19 mouse cellular contexts compared by ENCODE assay signal in the genomic region with DNA sequence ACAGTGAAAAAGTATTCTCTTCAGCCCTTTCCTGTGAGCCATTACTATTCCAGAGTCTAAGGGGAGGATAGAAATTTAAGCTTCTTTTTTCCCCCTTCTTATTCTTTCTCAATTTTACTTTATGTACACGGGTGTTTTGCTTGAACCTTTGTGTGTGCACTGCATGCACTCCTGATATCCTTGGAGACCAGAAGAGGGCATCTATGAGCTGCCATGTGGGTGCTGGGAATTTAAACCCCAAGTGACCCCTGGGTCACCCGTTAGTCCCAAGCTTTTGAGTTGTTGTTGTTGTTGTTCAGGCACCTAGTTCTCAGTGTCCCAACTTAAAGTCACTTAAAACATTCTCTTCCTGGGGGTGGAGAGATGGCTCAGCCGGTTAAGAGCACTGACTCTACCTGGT. TPM values are rescaled to one million over a fixed set of nuclear protein-coding genes. Genes with fewer than 3 reads are reported as not detected.
DNase-seq lines count a peak whose midpoint lies in the region; ATAC-seq and TF ChIP-seq lines count a peak whose summit lies in the region.
"Had no signal": no experiment of that assay in that cellular context is flagged by ENCODE, and none has a peak within 500 bp of the region (broad histone marks: within the 10 kb centered on the region; RNA-seq: fewer than 3 reads in every experiment).

No protein-coding gene starts in this region.

- dilution Hi-C loops in CH12.LX (cut with MboI; ENCODE audit: extremely low pct_ligation_motif_present, extremely low pct_unique_long_range_greater_than_20kb, low sequenced_read_pairs), result no loop called here

- 52% methylated on average over 3 of the region's 3 CpGs for WGBS in kidney, embryonic 15.5 days
- 50% methylated on average over 3 of the region's 3 CpGs for WGBS in kidney, embryonic 14.5 days
- 53% methylated on average over 3 of the region's 3 CpGs for WGBS in intestine, embryonic 14.5 days
- 34% methylated on average over 3 of the region's 3 CpGs for WGBS in liver, postnatal 0 days (ENCODE audit: insufficient replicate concordance)

- no peak for TF ChIP-seq POLR2A in CH12.LX (IDR thresholded peaks at IDR 0.05; ENCODE audit: low read depth, low read length)

- peak overlapping the region; percentile 67; the same call in 1 of the 2 replicates for H3K4me2 ChIP-seq in kidney, embryonic 15.5 days
- no peak overlapping the region for H3K4me2 ChIP-seq in kidney, embryonic 14.5 days (replicated peaks; ENCODE audit: low read depth, low read length)
- peak overlapping the region; percentile 60 for H3K4me2 ChIP-seq in CH12.LX (ENCODE audit: insufficient read depth, low read depth, poor library complexity, severe bottlenecking)
- peak overlapping the region; percentile 29; the same call in 1 of the 2 replicates for H3K4me2 ChIP-seq in intestine, embryonic 14.5 days (ENCODE audit: low read length)
- H3K4me2 ChIP-seq in liver, postnatal 0 days (ENCODE audit: low read depth, low read length), result peak overlapping the region; percentile 72

- no peaks in the 10 kb centered on the region for H3K9me3 ChIP-seq in kidney, embryonic 15.5 days (replicated peaks)
- H3K9me3 ChIP-seq in kidney, embryonic 14.5 days (ENCODE audit: control insufficient read depth, low read length), result no peaks in the 10 kb centered on the region
- peaks cover 3% of the 10 kb centered on the region for H3K9me3 ChIP-seq in CH12.LX (replicated peaks; ENCODE audit: low read length)
- no peaks in the 10 kb centered on the region for H3K9me3 ChIP-seq in intestine, embryonic 14.5 days (ENCODE audit: control insufficient read depth, low read length)
- no peaks in the 10 kb centered on the region for H3K9me3 ChIP-seq in liver, postnatal 0 days (ENCODE audit: low read length)
- H3K9me3 ChIP-seq: embryonic facial prominence, embryonic 10.5 days; lung, embryonic 15.5 days; neural tube, embryonic 15.5 days had no signal

- TF ChIP-seq CTCF in CH12.LX (conservative IDR thresholded peaks at IDR 0.05 in 1 of 2, IDR thresholded peaks at IDR 0.05 in 1 of 2; ENCODE audit: low read depth in 2 of 2, low read length in 2 of 2), result peak in 1 of 2 experiments; percentile 50; a peak in 3 of 4 replicates
- TF ChIP-seq CTCF in liver, postnatal 0 days (IDR thresholded peaks at IDR 0.05; ENCODE audit: low read depth), result peak; percentile 36; the same call in 1 of the 2 replicates

- TF ChIP-seq EP300 in CH12.LX (IDR thresholded peaks at IDR 0.05; ENCODE audit: low read length), result no peak
- TF ChIP-seq EP300 in liver, postnatal 0 days (IDR thresholded peaks at IDR 0.05; ENCODE audit: low read depth), result no peak

- no peak overlapping the region for H3K27ac ChIP-seq in kidney, embryonic 15.5 days
- H3K27ac ChIP-seq in kidney, embryonic 14.5 days (ENCODE audit: low read depth, low read length), result no peak overlapping the region
- no peak overlapping the region for H3K27ac ChIP-seq in CH12.LX (ENCODE audit: insufficient read depth, low read depth)
- H3K27ac ChIP-seq in intestine, embryonic 14.5 days (ENCODE audit: low read depth), result no peak overlapping the region
- peak overlapping the region; percentile 94 for H3K27ac ChIP-seq in liver, postnatal 0 days (ENCODE audit: low read depth)
- H3K27ac ChIP-seq: lung, embryonic 15.5 days; neural tube, embryonic 15.5 days had no signal

- H3K79me2 ChIP-seq in CH12.LX (replicated peaks; ENCODE audit: control insufficient read depth, extremely low read depth, insufficient read depth, poor library complexity, severe bottlenecking), result no peaks in the 10 kb centered on the region

- DNase-seq in CH12.LX (ENCODE audit: extremely low read depth), result peak; percentile 57
- no peak for DNase-seq in intestine, embryonic 14.5 days (ENCODE audit: low spot score)
- no peak for DNase-seq in liver, postnatal 0 days
- no peak for DNase-seq in embryo, embryonic 10.5 days (ENCODE audit: low spot score)
- no peak for DNase-seq in gastrocnemius, postnatal 10 days
- DNase-seq: adrenal gland, postnatal 14 days; cerebellum, adult 9-10 months; heart, postnatal 10 days; retina, postnatal 1 day had no signal

- no peak overlapping the region for H3K9ac ChIP-seq in kidney, embryonic 15.5 days
- no peak overlapping the region for H3K9ac ChIP-seq in kidney, embryonic 14.5 days (ENCODE audit: low read depth, low read length)
- no peak overlapping the region for H3K9ac ChIP-seq in CH12.LX (ENCODE audit: insufficient read depth, low read depth)
- peak overlapping the region; percentile 23; the same call in 1 of the 2 replicates for H3K9ac ChIP-seq in intestine, embryonic 14.5 days (ENCODE audit: low read length)
- H3K9ac ChIP-seq in liver, postnatal 0 days (replicated peaks), result peak overlapping the region; percentile 64
- H3K9ac ChIP-seq: neural tube, embryonic 15.5 days had no signal

- ATAC-seq in kidney, embryonic 15.5 days (replicated peaks; ENCODE audit: low FRiP score), result no peak
- no peak for ATAC-seq in kidney, embryonic 14.5 days (ENCODE audit: low FRiP score, low TSS enrichment)
- ATAC-seq in intestine, embryonic 14.5 days (replicated peaks; ENCODE audit: low FRiP score, low TSS enrichment, low read depth), result no peak
- no peak for ATAC-seq in liver, postnatal 0 days
- no peak for ATAC-seq in monocyte, adult 5-6 weeks (replicated peaks; ENCODE audit: insufficient number of reproducible peaks, low FRiP score, low TSS enrichment, poor library complexity, severe bottlenecking)
- ATAC-seq: CD4-positive, CD25-positive, alpha-beta regulatory T cell, adult 4 months had no signal

- H3K36me3 ChIP-seq in kidney, embryonic 15.5 days, result no peaks in the 10 kb centered on the region
- H3K36me3 ChIP-seq in kidney, embryonic 14.5 days (ENCODE audit: control insufficient read depth, insufficient read depth, low read length), result no peaks in the 10 kb centered on the region
- peaks cover 0 to 18% of the 10 kb centered on the region in 2 experiments for H3K36me3 ChIP-seq in CH12.LX (replicated peaks in 1 of 2; ENCODE audit: control insufficient read depth in 1 of 2, insufficient read depth in 1 of 2, low read length in 1 of 2)
- H3K36me3 ChIP-seq in intestine, embryonic 14.5 days (ENCODE audit: control insufficient read depth, insufficient read depth, low read length), result no peaks in the 10 kb centered on the region
- no peaks in the 10 kb centered on the region for H3K36me3 ChIP-seq in liver, postnatal 0 days (replicated peaks; ENCODE audit: insufficient read depth, low read length)
- H3K36me3 ChIP-seq: embryonic facial prominence, embryonic 10.5 days; lung, embryonic 15.5 days; neural tube, embryonic 15.5 days had no signal

- H3K4me3 ChIP-seq in kidney, embryonic 15.5 days (replicated peaks), result 0 out of 2 replicates have a peak overlapping the region, but pooled peaks have one; percentile 40
- no peak overlapping the region for H3K4me3 ChIP-seq in kidney, embryonic 14.5 days (ENCODE audit: low read length)
- peak overlapping the region; percentile 46 to 64 (median 55) for H3K4me3 ChIP-seq in CH12.LX (replicated peaks in 1 of 3; ENCODE audit: low read depth in 2 of 3, low read length in 2 of 3, poor library complexity in 1 of 3)
- H3K4me3 ChIP-seq in intestine, embryonic 14.5 days (ENCODE audit: low read depth, low read length), result peak overlapping the region; percentile 10; the same call in 1 of the 2 replicates
- peak overlapping the region; percentile 49 for H3K4me3 ChIP-seq in liver, postnatal 0 days (ENCODE audit: low read depth, low read length)

- peak; percentile 19 for TF ChIP-seq RAD21 in CH12.LX (IDR thresholded peaks at IDR 0.05; ENCODE audit: low read depth, low read length)

- in situ Hi-C loops in CH12.LX (cut with MboI; ENCODE audit: low pct_ligation_motif_present, low pct_unique_long_range_greater_than_20kb, low sequenced_read_pairs), result no loop called here

- peaks cover 47% of the 10 kb centered on the region for H3K4me1 ChIP-seq in kidney, embryonic 15.5 days
- peaks cover 32% of the 10 kb centered on the region for H3K4me1 ChIP-seq in kidney, embryonic 14.5 days (ENCODE audit: control insufficient read depth, insufficient read depth, low read length)
- peaks cover 0 to 20% of the 10 kb centered on the region in 2 experiments; a peak in 2 of 4 replicates for H3K4me1 ChIP-seq in CH12.LX (ENCODE audit: control insufficient read depth in 1 of 2, insufficient read depth in 2 of 2)
- peaks cover 17% of the 10 kb centered on the region for H3K4me1 ChIP-seq in intestine, embryonic 14.5 days (replicated peaks; ENCODE audit: control insufficient read depth, insufficient read depth, low read length)
- peaks cover 22% of the 10 kb centered on the region for H3K4me1 ChIP-seq in liver, postnatal 0 days (ENCODE audit: insufficient read depth)

- peaks cover 51% of the 10 kb centered on the region for H3K27me3 ChIP-seq in kidney, embryonic 15.5 days
- H3K27me3 ChIP-seq in kidney, embryonic 14.5 days (ENCODE audit: control insufficient read depth, insufficient read depth, low read length), result peaks cover 36% of the 10 kb centered on the region
- no peaks in the 10 kb centered on the region for H3K27me3 ChIP-seq in CH12.LX (replicated peaks)
- peaks cover 51% of the 10 kb centered on the region for H3K27me3 ChIP-seq in intestine, embryonic 14.5 days (replicated peaks; ENCODE audit: control insufficient read depth, insufficient read depth, low read length)
- H3K27me3 ChIP-seq in liver, postnatal 0 days (ENCODE audit: insufficient read depth, low read length), result peaks cover 50% of the 10 kb centered on the region

RNA-seq across cellular contexts. Expression of gene Dnajc22, which starts 7.0 kb away (rescaled TPM):
- polyA plus RNA-seq in kidney, embryonic 15.5 days (2015; fragmentation: Nextera tagmentation; extraction: Ambion mirVana), result 8.6 and 8.8 TPM in 2 replicates
- 5.4 and 7.1 TPM in 2 replicates for polyA plus RNA-seq in kidney, embryonic 14.5 days (2014; fragmentation: Nextera tagmentation; extraction: Ambion mirVana)
- total RNA-seq in CH12.LX (2012; rRNA removed) (10.0 and 10.6 TPM in 2 replicates), CH12.LX (2014; rRNA removed) (20.4 and 24.2 TPM in 2 replicates)
- polyA plus RNA-seq in CH12.LX (2012; ENCODE audit: insufficient read length, low read depth), result 12.4 and 14.5 TPM in 2 replicates
- 16.3 and 20.2 TPM in 2 replicates for polyA plus RNA-seq in intestine, embryonic 14.5 days (2014; fragmentation: Nextera tagmentation; extraction: Ambion mirVana)
- polyA plus RNA-seq in liver, postnatal 0 days (2015; fragmentation: Nextera tagmentation; extraction: Ambion mirVana), result 28.2 and 29.6 TPM in 2 replicates
- total RNA-seq in monocyte, adult 5-6 weeks (2017), result not detected in 3 replicates
- total RNA-seq in gastrocnemius, postnatal 10 days (2021), result under 1 TPM in 1 of 2 experiments, not detected in 1; 0.50 TPM
- total RNA-seq: left cerebral cortex, postnatal 14 days had no signal
- polyA plus RNA-seq: CD4-positive, CD25-positive, alpha-beta regulatory T cell, adult 4 months had no signal

RNA-seq across cellular contexts. Expression of gene C1ql4, which starts 12.4 kb away (rescaled TPM):
- 0.72 and 1.1 TPM in 2 replicates for polyA plus RNA-seq in kidney, embryonic 15.5 days (2015; fragmentation: Nextera tagmentation; extraction: Ambion mirVana)
- 0.43 and 1.3 TPM in 2 replicates for polyA plus RNA-seq in kidney, embryonic 14.5 days (2014; fragmentation: Nextera tagmentation; extraction: Ambion mirVana)
- total RNA-seq in CH12.LX (2012; rRNA removed), result 0.08 TPM in 1 of 2 replicates, not detected in the other
- not detected in 2 replicates for total RNA-seq in CH12.LX (2014; rRNA removed)
- not detected in 2 replicates for polyA plus RNA-seq in CH12.LX (2012; ENCODE audit: insufficient read length, low read depth)
- 0.16 TPM in 1 of 2 replicates, not detected in the other for polyA plus RNA-seq in intestine, embryonic 14.5 days (2014; fragmentation: Nextera tagmentation; extraction: Ambion mirVana)
- 0.12 TPM in 1 of 2 replicates, not detected in the other for polyA plus RNA-seq in liver, postnatal 0 days (2015; fragmentation: Nextera tagmentation; extraction: Ambion mirVana)
- total RNA-seq in monocyte, adult 5-6 weeks (2017), result not detected in 3 replicates
- not detected for total RNA-seq in gastrocnemius, postnatal 10 days (2021)
- total RNA-seq: adrenal gland, postnatal 14 days; heart, adult 8-10 months; heart, postnatal 10 days; left cerebral cortex, postnatal 14 days; megakaryocyte, adult 5-6 weeks had no signal
- polyA plus RNA-seq: CD4-positive, CD25-positive, alpha-beta regulatory T cell, adult 4 months; lung, embryonic 15.5 days had no signal

RNA-seq across cellular contexts. Expression of gene Troap, which starts 25.6 kb away (rescaled TPM):
- 33.8 and 39.4 TPM in 2 replicates for polyA plus RNA-seq in kidney, embryonic 15.5 days (2015; fragmentation: Nextera tagmentation; extraction: Ambion mirVana)
- polyA plus RNA-seq in kidney, embryonic 14.5 days (2014; fragmentation: Nextera tagmentation; extraction: Ambion mirVana), result 27.3 and 31.7 TPM in 2 replicates
- 17.8 and 25.0 TPM in 2 replicates for total RNA-seq in CH12.LX (2012; rRNA removed)
- total RNA-seq in CH12.LX (2014; rRNA removed), result 19.2 and 20.2 TPM in 2 replicates
- polyA plus RNA-seq in CH12.LX (2012; ENCODE audit: insufficient read length, low read depth), result 61.0 and 74.2 TPM in 2 replicates
- polyA plus RNA-seq in intestine, embryonic 14.5 days (2014; fragmentation: Nextera tagmentation; extraction: Ambion mirVana), result 25.4 and 27.7 TPM in 2 replicates
- polyA plus RNA-seq in liver, postnatal 0 days (2015; fragmentation: Nextera tagmentation; extraction: Ambion mirVana), result 5.6 and 6.7 TPM in 2 replicates
- 2.3 to 3.6 TPM in 2 of 3 replicates, not detected in the other for total RNA-seq in monocyte, adult 5-6 weeks (2017)
- 1 to 10 TPM; 2.5 to 4.6 TPM for total RNA-seq in gastrocnemius, postnatal 10 days (2021)

RNA-seq across cellular contexts. Expression of gene Spats2, which starts 25.7 kb away (rescaled TPM):
- polyA plus RNA-seq in kidney, embryonic 15.5 days (2015; fragmentation: Nextera tagmentation; extraction: Ambion mirVana), result 47.1 and 50.5 TPM in 2 replicates
- 51.5 and 55.2 TPM in 2 replicates for polyA plus RNA-seq in kidney, embryonic 14.5 days (2014; fragmentation: Nextera tagmentation; extraction: Ambion mirVana)
- total RNA-seq in CH12.LX (2012; rRNA removed), result 26.5 and 27.1 TPM in 2 replicates
- total RNA-seq in CH12.LX (2014; rRNA removed), result 68.3 and 81.0 TPM in 2 replicates
- 79.5 and 81.0 TPM in 2 replicates for polyA plus RNA-seq in CH12.LX (2012; ENCODE audit: insufficient read length, low read depth)
- polyA plus RNA-seq in intestine, embryonic 14.5 days (2014; fragmentation: Nextera tagmentation; extraction: Ambion mirVana), result 38.4 and 41.4 TPM in 2 replicates
- 4.0 and 4.7 TPM in 2 replicates for polyA plus RNA-seq in liver, postnatal 0 days (2015; fragmentation: Nextera tagmentation; extraction: Ambion mirVana)
- not detected in 3 replicates for total RNA-seq in monocyte, adult 5-6 weeks (2017)
- total RNA-seq in gastrocnemius, postnatal 10 days (2021), result 10 to 100 TPM; 12.3 to 14.5 TPM
- total RNA-seq: megakaryocyte, adult 5-6 weeks had no signal

RNA-seq across cellular contexts. Expression of gene Prph, which starts 45.0 kb away (rescaled TPM):
- polyA plus RNA-seq in kidney, embryonic 15.5 days (2015; fragmentation: Nextera tagmentation; extraction: Ambion mirVana), result 5.9 and 12.6 TPM in 2 replicates
- polyA plus RNA-seq in kidney, embryonic 14.5 days (2014; fragmentation: Nextera tagmentation; extraction: Ambion mirVana), result 0.13 and 0.31 TPM in 2 replicates
- total RNA-seq in CH12.LX (2012; rRNA removed) (not detected in 2 replicates), CH12.LX (2014; rRNA removed) (0.12 TPM in 1 of 2 replicates, not detected in the other)
- not detected in 2 replicates for polyA plus RNA-seq in CH12.LX (2012; ENCODE audit: insufficient read length, low read depth)
- polyA plus RNA-seq in intestine, embryonic 14.5 days (2014; fragmentation: Nextera tagmentation; extraction: Ambion mirVana), result 54.4 and 56.3 TPM in 2 replicates
- polyA plus RNA-seq in liver, postnatal 0 days (2015; fragmentation: Nextera tagmentation; extraction: Ambion mirVana), result 0.53 and 0.85 TPM in 2 replicates
- 1.1 TPM in 1 of 3 replicates, not detected in the others for total RNA-seq in monocyte, adult 5-6 weeks (2017)
- total RNA-seq in gastrocnemius, postnatal 10 days (2021), result 1 to 10 TPM; 1.7 to 2.0 TPM
- total RNA-seq: megakaryocyte, adult 5-6 weeks had no signal
- polyA plus RNA-seq: CD4-positive, CD25-positive, alpha-beta regulatory T cell, adult 4 months had no signal

Comparison
In these comparisons a context has a peak if more than half of its experiments do, and no peak if none do; other contexts are left out.
1. H3K9ac ChIP-seq: peak in intestine, embryonic 14.5 days (single experiment) and liver, postnatal 0 days (single experiment); none in kidney, embryonic 15.5 days (single experiment), kidney, embryonic 14.5 days (single experiment) and CH12.LX (single experiment).